Mouse (Mus musculus) MEL (cell line): Measurements from ENCODE around the gene Pigq. TPM values are rescaled to one million over a fixed set of nuclear protein-coding genes. Genes with fewer than 3 reads are reported as not detected.
A peak's percentile ranks its signal among the peaks of the same experiment; 100 is the strongest.

Experiments
- DNase-seq: peaks from one replicate; pipeline ENCODE4 v3.0.0; 2011; ENCODE audit warnings: low read depth, low spot score
- H3K27ac ChIP-seq: 2 replicates; pipeline ENCODE4 v1.5.1; 2012; ENCODE audit warnings: low read depth, mild to moderate bottlenecking, control low read depth, low read length, moderate library complexity; ENCODE audit not compliant: control insufficient read depth
- H3K27me3 ChIP-seq, 2 experiments: fragments of 150-350 bp in 1 of 2; sonication (generic) in 1 of 2; 2 replicates each; pipeline ENCODE4 v1.6.1; 2012; ENCODE audit warnings: low read length in 2 of 2, mild to moderate bottlenecking in 2 of 2, improper control_type of control experiment in 1 of 2, moderate library complexity in 1 of 2; ENCODE audit not compliant: insufficient read depth in 2 of 2, control insufficient read depth in 1 of 2
- H3K36me3 ChIP-seq, 2 experiments: 2 replicates each; pipeline ENCODE4 v1.6.1; 2012 to 2014; ENCODE audit warnings: low read length in 2 of 2, improper control_type of control experiment in 1 of 2, inconsistent platforms in 1 of 2, mild to moderate bottlenecking in 1 of 2; ENCODE audit not compliant: insufficient read depth in 2 of 2, control insufficient read depth in 1 of 2
- H3K4me1 ChIP-seq, 2 experiments: fragments of 150-350 bp in 1 of 2; sonication (generic) in 1 of 2; 2 replicates each; pipeline ENCODE4 v1.6.1; 2012; ENCODE audit warnings: low read length in 2 of 2, improper control_type of control experiment in 1 of 2, mild to moderate bottlenecking in 1 of 2; ENCODE audit not compliant: insufficient read depth in 2 of 2, control insufficient read depth in 1 of 2
- H3K4me3 ChIP-seq, 2 experiments: fragments of 150-350 bp in 1 of 2; sonication (generic) in 1 of 2; 2 replicates each; pipeline ENCODE4 v1.5.1; 2012; ENCODE audit warnings: low read depth in 2 of 2, low read length in 2 of 2, mild to moderate bottlenecking in 2 of 2, moderate library complexity in 2 of 2, control low read depth in 1 of 2, improper control_type of control experiment in 1 of 2; ENCODE audit not compliant: control insufficient read depth in 1 of 2, insufficient read depth in 1 of 2
- H3K79me2 ChIP-seq: 2 replicates; pipeline ENCODE4 v1.6.1; 2012; ENCODE audit warnings: mild to moderate bottlenecking, low read length, moderate library complexity; ENCODE audit not compliant: control insufficient read depth, poor library complexity, insufficient read depth
- H3K9ac ChIP-seq: 2 replicates; pipeline ENCODE4 v1.6.1; 2012; ENCODE audit warnings: low read depth, mild to moderate bottlenecking, control low read depth, low read length, moderate library complexity; ENCODE audit not compliant: control insufficient read depth, poor library complexity, severe bottlenecking
- H3K9me3 ChIP-seq: fragments of 150-350 bp; sonication (generic); replicated peaks from 2 replicates; pipeline ENCODE4 v1.6.1; 2012; ENCODE audit warnings: mild to moderate bottlenecking, low read length, improper control_type of control experiment, moderate library complexity; ENCODE audit not compliant: insufficient read depth
- BHLHE40 ChIP-seq: IDR thresholded peaks from 2 replicates; pipeline ENCODE4 v1.6.1; 2012; ENCODE audit warnings: low read depth, mild to moderate bottlenecking, inconsistent platforms, low read length, improper control_type of control experiment, borderline replicate concordance
- CTCF ChIP-seq, 3 experiments: IDR thresholded peaks in 2 of 3; conservative IDR thresholded peaks in 1 of 3; 2 replicates each; pipeline ENCODE4 v1.5.1; 2011 to 2012; ENCODE audit warnings: low read length in 3 of 3, low read depth in 2 of 3, mild to moderate bottlenecking in 2 of 3, improper control_type of control experiment in 1 of 3, inconsistent platforms in 1 of 3, mixed read lengths in 1 of 3, moderate library complexity in 1 of 3; ENCODE audit not compliant: control insufficient read depth in 1 of 3, insufficient read depth in 1 of 3, poor library complexity in 1 of 3, severe bottlenecking in 1 of 3
- ELF1 ChIP-seq: IDR thresholded peaks from 2 replicates; pipeline ENCODE4 v1.6.1; 2014; ENCODE audit warnings: low read depth, mild to moderate bottlenecking, inconsistent platforms, low read length, improper control_type of control experiment, moderate library complexity
- GABPA ChIP-seq: IDR thresholded peaks from 2 replicates; pipeline ENCODE4 v1.6.1; 2012; ENCODE audit warnings: low read depth, mild to moderate bottlenecking, inconsistent platforms, low read length, improper control_type of control experiment, moderate library complexity
- HCFC1 ChIP-seq: IDR thresholded peaks from 2 replicates; pipeline ENCODE4 v1.6.1; 2012; ENCODE audit warnings: low read depth, mild to moderate bottlenecking, inconsistent platforms, low read length, improper control_type of control experiment, moderate library complexity
- JUND ChIP-seq: IDR thresholded peaks from 2 replicates; pipeline ENCODE4 v1.6.1; 2011; ENCODE audit warnings: low read depth, mild to moderate bottlenecking, improper control_type of control experiment, low read length
- KAT2A ChIP-seq: conservative IDR thresholded peaks from 2 replicates; pipeline ENCODE4 v1.6.1; 2012; ENCODE audit warnings: low read depth, low read length, improper control_type of control experiment, inconsistent platforms
- MAX ChIP-seq: IDR thresholded peaks from 2 replicates; pipeline ENCODE4 v1.6.1; 2011; ENCODE audit warnings: low read length, improper control_type of control experiment
- MAZ ChIP-seq: IDR thresholded peaks from 2 replicates; pipeline ENCODE4 v1.6.1; 2012; ENCODE audit warnings: low read depth, mild to moderate bottlenecking, inconsistent platforms, low read length, improper control_type of control experiment
- MXI1 ChIP-seq: IDR thresholded peaks from 2 replicates; pipeline ENCODE4 v1.6.1; 2011; ENCODE audit warnings: mild to moderate bottlenecking, low read depth, low read length, improper control_type of control experiment
- MYC ChIP-seq: IDR thresholded peaks from 2 replicates; pipeline ENCODE4 v1.6.1; 2011; ENCODE audit warnings: low read depth, mild to moderate bottlenecking, low read length, improper control_type of control experiment, moderate library complexity
- NELFE ChIP-seq: IDR thresholded peaks from 2 replicates; pipeline ENCODE4 v1.6.1; 2011; ENCODE audit warnings: low read depth, low read length, improper control_type of control experiment
- NRF1 ChIP-seq: IDR thresholded peaks from 2 replicates; pipeline ENCODE4 v1.6.1; 2014; ENCODE audit warnings: low read depth, mild to moderate bottlenecking, inconsistent platforms, low read length, improper control_type of control experiment, moderate library complexity; ENCODE audit not compliant: poor library complexity, insufficient read depth, severe bottlenecking
- POLR2A ChIP-seq, 2 experiments: IDR thresholded peaks; 2 replicates each; pipeline ENCODE4 v1.6.1; 2011 to 2012; ENCODE audit warnings: low read length in 2 of 2, mild to moderate bottlenecking in 2 of 2, control low read depth in 1 of 2, improper control_type of control experiment in 1 of 2, low read depth in 1 of 2, moderate library complexity in 1 of 2; ENCODE audit not compliant: control insufficient read depth in 1 of 2, insufficient read depth in 1 of 2, poor library complexity in 1 of 2
- POLR2AphosphoS2 ChIP-seq: IDR thresholded peaks from 2 replicates; pipeline ENCODE4 v1.6.1; 2011; ENCODE audit warnings: low read length, improper control_type of control experiment
- POLR2AphosphoS5 ChIP-seq: IDR thresholded peaks from 2 replicates; pipeline ENCODE4 v1.6.1; 2012; ENCODE audit warnings: low read depth, borderline replicate concordance, mild to moderate bottlenecking, inconsistent platforms, low read length, moderate library complexity, mixed read lengths
- RCOR1 ChIP-seq: IDR thresholded peaks from 2 replicates; pipeline ENCODE4 v1.6.1; 2012; ENCODE audit warnings: low read depth, mild to moderate bottlenecking, inconsistent platforms, low read length, improper control_type of control experiment
- TBP ChIP-seq: IDR thresholded peaks from 2 replicates; pipeline ENCODE4 v1.8.0; 2011; ENCODE audit warnings: low read depth, low read length, improper control_type of control experiment
- TCF12 ChIP-seq: IDR thresholded peaks from 2 replicates; pipeline ENCODE4 v1.6.1; 2014; ENCODE audit warnings: low read depth, mild to moderate bottlenecking, inconsistent platforms, low read length, improper control_type of control experiment, moderate library complexity
- UBTF ChIP-seq: IDR thresholded peaks from 2 replicates; pipeline ENCODE4 v1.6.1; 2012; ENCODE audit warnings: low read depth, mild to moderate bottlenecking, inconsistent platforms, low read length, improper control_type of control experiment, moderate library complexity, borderline replicate concordance; ENCODE audit not compliant: insufficient read depth
- USF1 ChIP-seq: IDR thresholded peaks from 2 replicates; pipeline ENCODE4 v1.6.1; 2014; ENCODE audit warnings: low read depth, mild to moderate bottlenecking, inconsistent platforms, low read length, improper control_type of control experiment, moderate library complexity
- ZKSCAN1 ChIP-seq: IDR thresholded peaks from 2 replicates; pipeline ENCODE4 v1.6.1; 2012; ENCODE audit warnings: low read depth, mild to moderate bottlenecking, inconsistent platforms, low read length, improper control_type of control experiment, moderate library complexity
- polyA plus RNA-seq, 2 experiments: library from polyadenylated mRNA; stranded (reverse) in 1 of 2; unstranded in 1 of 2; fragments of >175 nt in 1 of 2; fragments of >200 nt in 1 of 2; gene quantifications; 2 replicates each; pipeline versions ENCODE4 v1.2.1 to v1.2.4; 2012; ENCODE audit warnings: low replicate concordance in 2 of 2, low read depth in 1 of 2; ENCODE audit not compliant: insufficient read length in 2 of 2, insufficient read depth in 1 of 2, missing spikeins in 1 of 2
- total RNA-seq: library from RNA; depleted of rRNA; stranded (reverse); fragments of 300-350 nt; gene quantifications from 2 replicates; pipeline ENCODE4 v1.2.3, GENCODE M21; 2012

Gene Pigq
- total and polyA plus RNA-seq, 3 experiments = 67.8 to 825 (median 193) TPM

DNA sequence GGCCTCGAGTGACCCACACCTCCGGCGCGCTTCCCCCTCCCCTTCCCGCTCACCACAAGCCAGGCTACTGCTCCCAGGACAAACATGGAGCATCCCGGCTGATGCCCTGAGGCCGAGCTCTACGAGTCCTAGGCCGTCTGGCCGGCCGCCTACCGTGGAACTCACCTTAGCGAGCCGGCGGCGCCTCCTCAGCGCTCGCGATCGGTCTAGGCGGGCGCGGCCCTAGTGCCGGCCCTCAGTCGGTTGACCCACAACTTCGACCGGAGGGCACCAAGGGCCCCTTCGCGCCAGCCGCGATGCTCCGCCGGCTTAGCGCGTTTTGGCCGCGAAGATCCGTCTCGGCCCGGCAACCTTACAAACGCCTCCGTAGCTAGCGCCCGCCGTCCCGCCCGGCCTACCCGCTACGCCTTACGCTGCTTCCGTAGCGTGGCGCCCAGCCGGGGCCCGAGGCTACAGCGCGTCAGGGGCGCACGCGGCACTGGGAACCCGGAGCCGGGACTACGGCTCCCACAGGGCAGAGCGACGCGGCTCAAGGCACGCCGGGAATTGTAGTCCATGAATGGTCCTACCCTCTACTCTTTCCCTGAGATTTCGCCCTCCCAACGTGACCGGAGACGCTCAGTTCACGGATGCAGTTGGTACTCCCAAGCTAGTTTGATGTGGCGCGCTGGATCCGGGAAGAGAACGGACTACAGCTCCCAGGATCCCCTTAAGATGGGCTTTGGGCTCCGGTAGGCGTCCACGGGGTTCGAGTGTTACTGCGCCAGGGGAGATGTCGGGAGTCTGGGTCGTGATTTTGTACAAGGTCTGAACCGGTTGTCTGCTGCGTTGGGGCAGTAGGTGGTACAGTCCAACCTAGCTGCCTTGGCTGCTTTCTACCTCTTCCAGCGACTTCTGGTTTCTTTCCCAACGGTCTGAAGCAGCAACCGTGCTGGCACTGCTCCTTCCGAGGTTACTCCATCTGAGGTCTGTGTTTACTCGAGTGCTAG lies 40.9 kb upstream of the Pigq start, which contains the start of gene Capn15:
Gene Capn15 (minus strand): TSS at position 491 of the 989 bp plus-strand sequence.
- H3K9ac ChIP-seq = peak within 1 kb of the TSS; percentile 86
- H3K27me3 ChIP-seq = no peaks in the 10 kb centered on the region
- peak; percentile 92 for DNase-seq
- peaks cover 0 to 13% of the 10 kb centered on the region in 2 experiments; a peak in 2 of 4 replicates for H3K36me3 ChIP-seq
- H3K4me1 ChIP-seq = peaks cover 6 to 22% of the 10 kb centered on the region in 2 experiments; a peak in 3 of 4 replicates
- TF ChIP-seq MYC = peak; percentile 88
- no peak for TF ChIP-seq POLR2AphosphoS5
- TF ChIP-seq TBP = peak; percentile 15; the same call in 1 of the 2 replicates
- TF ChIP-seq MAX = peak; percentile 47; the same call in 1 of the 2 replicates
- peak; percentile 83 for TF ChIP-seq MXI1
- TF ChIP-seq HCFC1 = peak; percentile 100
- TF ChIP-seq KAT2A = peak; percentile 97
- no peak for TF ChIP-seq CTCF (IDR thresholded peaks at IDR 0.05 in 2 of 3, conservative IDR thresholded peaks at IDR 0.05 in 1 of 3; ENCODE audit: control insufficient read depth in 1 of 3, insufficient read depth in 1 of 3, low read depth in 2 of 3, low read length in 3 of 3, poor library complexity in 1 of 3, severe bottlenecking in 1 of 3)
- peak; percentile 92; the same call in 1 of the 2 replicates for TF ChIP-seq UBTF
- TF ChIP-seq ZKSCAN1 = no peak
- TF ChIP-seq POLR2A (IDR thresholded peaks at IDR 0.05; ENCODE audit: control insufficient read depth in 1 of 2, insufficient read depth in 1 of 2, low read depth in 1 of 2, low read length in 2 of 2, poor library complexity in 1 of 2) = peak; percentile 67 to 68; a peak in 3 of 4 replicates
- peak; percentile 75 for TF ChIP-seq ELF1
- TF ChIP-seq MAZ = 0 out of 2 replicates have a peak, but pooled peaks have one; percentile 33
- TF ChIP-seq JUND = no peak
- peak; percentile 55; the same call in 1 of the 2 replicates for TF ChIP-seq NRF1
- no peak for TF ChIP-seq BHLHE40
- TF ChIP-seq GABPA = no peak
- 0 out of 2 replicates have a peak, but pooled peaks have one; percentile 14 for TF ChIP-seq TCF12
- TF ChIP-seq POLR2AphosphoS2 = peak; percentile 62; the same call in 1 of the 2 replicates
- 0 out of 2 replicates have a peak, but pooled peaks have one; percentile 8 for TF ChIP-seq USF1
- TF ChIP-seq RCOR1 = no peak
- peak; percentile 56 for TF ChIP-seq NELFE
- TF ChIP-seq, all 39 proteins: peak for 15
- H3K4me3 ChIP-seq = peak within 1 kb of the TSS; percentile 63 to 69
- peak within 1 kb of the TSS; percentile 40 for H3K27ac ChIP-seq
- peaks cover 30% of the 10 kb centered on the region for H3K79me2 ChIP-seq
- no peaks in the 10 kb centered on the region for H3K9me3 ChIP-seq
